ENCODE assay signal across 18 mouse cellular contexts in the genomic region with DNA sequence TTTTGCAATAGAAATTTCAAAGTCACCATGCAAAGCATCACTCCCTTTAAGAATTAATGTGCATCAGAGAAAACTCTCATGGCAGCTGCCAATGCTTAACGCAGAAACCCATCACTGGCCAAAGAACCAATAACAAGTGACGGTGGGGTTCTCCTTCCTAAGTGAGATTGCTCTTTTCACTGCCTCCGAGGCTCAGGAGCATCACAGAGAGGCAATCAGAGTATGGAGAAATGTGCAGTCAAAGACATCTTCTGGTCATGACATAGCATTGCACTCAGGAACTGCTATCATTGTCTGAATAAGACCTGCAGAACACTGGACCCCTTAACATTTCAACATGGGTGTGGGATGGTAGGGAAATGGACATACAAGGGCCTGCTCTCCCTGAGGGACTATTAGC.
DNase-seq lines count a peak whose midpoint lies in the region; ATAC-seq and TF ChIP-seq lines count a peak whose summit lies in the region.
"Had no signal": no experiment of that assay in that cellular context is flagged by ENCODE, and none has a peak within 500 bp of the region (broad histone marks: within the 10 kb centered on the region; RNA-seq: fewer than 3 reads in every experiment).

No protein-coding gene starts in this region.

- no peak overlapping the region for H3K27ac ChIP-seq in intestine, postnatal 0 days (ENCODE audit: low read depth, low read length)
- no peak overlapping the region for H3K27ac ChIP-seq in intestine, embryonic 15.5 days
- H3K27ac ChIP-seq: embryonic facial prominence, embryonic 13.5 days; forebrain, embryonic 13.5 days; hindbrain, embryonic 15.5 days; liver, embryonic 13.5 days had no signal

- no peak overlapping the region for H3K9ac ChIP-seq in intestine, postnatal 0 days (ENCODE audit: low read depth, low read length)
- H3K9ac ChIP-seq in intestine, embryonic 15.5 days = no peak overlapping the region
- H3K9ac ChIP-seq: embryonic facial prominence, embryonic 13.5 days; forebrain, embryonic 13.5 days; hindbrain, embryonic 15.5 days; liver, embryonic 13.5 days had no signal

- no peak for ATAC-seq in intestine, postnatal 0 days
- ATAC-seq in intestine, embryonic 15.5 days = no peak
- ATAC-seq: forebrain, embryonic 13.5 days had no signal

- no peaks in the 10 kb centered on the region for H3K27me3 ChIP-seq in intestine, postnatal 0 days (replicated peaks; ENCODE audit: control insufficient read depth, insufficient read depth, low read length)
- H3K27me3 ChIP-seq in intestine, embryonic 15.5 days (replicated peaks) = no peaks in the 10 kb centered on the region
- H3K27me3 ChIP-seq: embryonic facial prominence, embryonic 13.5 days; forebrain, embryonic 13.5 days; hindbrain, embryonic 15.5 days; liver, embryonic 13.5 days; megakaryocyte, embryonic 14.5 days had no signal

- DNase-seq in embryo, embryonic 11 days = peak; percentile 12
- DNase-seq in embryo, embryonic 9.5 days (ENCODE audit: extremely low spot score) = no peak
- DNase-seq in ES-CJ7 (ENCODE audit: low read depth, low spot score) = peak; percentile 23
- DNase-seq in induced T-regulatory cell, adult 2 months (ENCODE audit: low read depth) = peak; percentile 1
- no peak for DNase-seq in gastrocnemius, postnatal 4 days (ENCODE audit: low spot score in 2 of 2)
- DNase-seq in ovary, postnatal 36 days (ENCODE audit: low spot score) = no peak
- DNase-seq: adrenal gland, postnatal 14 days; B cell, adult 2 months; cerebellum, adult 11-12 months; kidney, postnatal 36 days; liver, embryonic 13.5 days had no signal

- no peak overlapping the region for H3K4me3 ChIP-seq in intestine, postnatal 0 days (ENCODE audit: low read depth, low read length)
- H3K4me3 ChIP-seq in intestine, embryonic 15.5 days (replicated peaks) = no peak overlapping the region
- H3K4me3 ChIP-seq: embryonic facial prominence, embryonic 13.5 days; forebrain, embryonic 13.5 days; hindbrain, embryonic 15.5 days; liver, embryonic 13.5 days; megakaryocyte, embryonic 14.5 days had no signal

- H3K4me2 ChIP-seq in intestine, postnatal 0 days (replicated peaks; ENCODE audit: low read depth) = no peak overlapping the region
- H3K4me2 ChIP-seq in intestine, embryonic 15.5 days (replicated peaks) = no peak overlapping the region
- H3K4me2 ChIP-seq: forebrain, embryonic 13.5 days; heart, embryonic 11.5 days; hindbrain, embryonic 15.5 days; liver, embryonic 13.5 days had no signal

- no peaks in the 10 kb centered on the region for H3K4me1 ChIP-seq in intestine, postnatal 0 days (replicated peaks; ENCODE audit: control insufficient read depth, insufficient read depth, low read length)
- H3K4me1 ChIP-seq in intestine, embryonic 15.5 days (replicated peaks) = no peaks in the 10 kb centered on the region
- H3K4me1 ChIP-seq: liver, embryonic 13.5 days; megakaryocyte, embryonic 14.5 days had no signal

- H3K9me3 ChIP-seq in intestine, postnatal 0 days (ENCODE audit: control insufficient read depth) = no peaks in the 10 kb centered on the region
- no peaks in the 10 kb centered on the region for H3K9me3 ChIP-seq in intestine, embryonic 15.5 days
- H3K9me3 ChIP-seq: embryonic facial prominence, embryonic 13.5 days; forebrain, embryonic 13.5 days; hindbrain, embryonic 15.5 days; liver, embryonic 13.5 days; megakaryocyte, embryonic 14.5 days had no signal

- no peaks in the 10 kb centered on the region for H3K36me3 ChIP-seq in intestine, postnatal 0 days (ENCODE audit: control insufficient read depth, insufficient read depth)
- no peaks in the 10 kb centered on the region for H3K36me3 ChIP-seq in intestine, embryonic 15.5 days
- H3K36me3 ChIP-seq: embryonic facial prominence, embryonic 13.5 days; hindbrain, embryonic 15.5 days; liver, embryonic 13.5 days had no signal

- 53% methylated on average over 3 of the region's 3 CpGs for WGBS in intestine, postnatal 0 days
- WGBS in intestine, embryonic 15.5 days = 61% methylated on average over 3 of the region's 3 CpGs

- TF ChIP-seq CTCF in intestine, postnatal 0 days (IDR thresholded peaks at IDR 0.05; ENCODE audit: low read depth) = peak; percentile 56

Comparison
In these comparisons a context has a peak if more than half of its experiments do, and no peak if none do; other contexts are left out.
1. DNase-seq: peak in embryo, embryonic 11 days (single experiment), ES-CJ7 (single experiment) and induced T-regulatory cell, adult 2 months (single experiment); none in embryo, embryonic 9.5 days (single experiment), gastrocnemius, postnatal 4 days (0 of 2) and ovary, postnatal 36 days (single experiment).